Mouse (Mus musculus): ENCODE measurements around the gene Amz1. TPM values are rescaled to one million over a fixed set of nuclear protein-coding genes. Genes with fewer than 3 reads are reported as not detected.

Gene Amz1
- total and polyA plus RNA-seq, 3 experiments, result 0.52 to 1.6 (median 1.1) TPM

DNA sequence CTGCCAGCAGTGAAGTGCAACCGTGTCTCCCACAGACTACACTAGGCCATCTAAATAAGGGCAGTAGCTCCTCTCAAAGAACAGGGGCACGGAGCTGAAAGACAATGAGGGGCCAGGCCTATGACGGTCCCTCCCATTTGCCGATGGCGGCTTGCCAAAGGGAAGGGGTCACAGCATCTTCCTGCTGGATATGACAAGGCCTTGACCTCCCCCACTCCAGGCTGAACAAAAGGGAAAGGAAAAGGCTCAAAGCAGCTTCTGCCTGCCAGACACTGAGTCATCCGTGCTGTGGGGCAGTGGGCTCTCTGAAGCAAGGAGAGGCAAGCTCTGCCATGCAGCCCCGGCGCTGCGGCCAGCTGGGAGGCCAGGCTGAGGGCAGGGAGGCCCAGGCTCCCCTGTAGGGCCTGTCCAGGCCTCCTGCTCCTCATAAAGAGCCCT lies 43.8 kb downstream of the Amz1 start:
- peak; percentile 93 for DNase-seq

DNA sequence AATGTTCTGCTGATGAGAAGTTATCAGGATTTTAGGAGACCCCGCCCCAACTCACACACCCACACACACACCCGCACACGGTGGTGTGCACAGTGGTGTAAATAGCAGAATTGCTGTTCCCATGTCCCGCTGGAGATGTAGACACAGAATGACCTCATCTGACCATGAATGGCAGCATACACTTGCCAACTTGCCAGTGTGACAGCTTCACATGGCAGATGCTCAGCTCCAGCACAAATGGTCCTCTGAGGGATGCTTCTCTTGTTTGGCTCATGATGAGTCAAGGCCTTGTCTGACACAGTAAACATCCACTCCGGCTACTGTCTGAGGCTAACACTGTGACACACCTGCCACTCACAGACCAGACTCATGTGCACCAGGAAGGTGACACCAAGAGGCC lies 44.4 kb downstream of the Amz1 start:
- DNase-seq, result peak; percentile 79

DNA sequence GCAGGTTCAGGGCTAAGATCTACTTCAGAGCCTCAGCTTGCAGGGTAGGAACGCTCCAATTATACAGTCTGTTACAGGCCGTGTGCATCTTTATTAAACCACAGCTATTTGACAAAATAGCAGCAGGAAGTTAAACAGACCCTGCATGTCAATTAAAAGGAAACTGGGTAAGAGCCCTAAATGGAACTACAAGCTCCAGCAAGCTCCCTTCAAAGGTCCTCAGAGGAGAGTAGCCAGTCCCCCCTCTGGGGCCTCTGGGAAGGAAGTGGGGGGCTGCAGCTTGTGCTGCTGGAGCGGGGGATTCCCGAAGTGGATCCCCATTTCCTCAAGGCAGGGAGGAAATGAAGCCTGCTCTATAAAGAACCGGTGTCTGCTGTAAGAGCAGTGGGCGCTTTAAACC lies 47.7 kb downstream of the Amz1 start:
- DNase-seq, result no peak

DNA sequence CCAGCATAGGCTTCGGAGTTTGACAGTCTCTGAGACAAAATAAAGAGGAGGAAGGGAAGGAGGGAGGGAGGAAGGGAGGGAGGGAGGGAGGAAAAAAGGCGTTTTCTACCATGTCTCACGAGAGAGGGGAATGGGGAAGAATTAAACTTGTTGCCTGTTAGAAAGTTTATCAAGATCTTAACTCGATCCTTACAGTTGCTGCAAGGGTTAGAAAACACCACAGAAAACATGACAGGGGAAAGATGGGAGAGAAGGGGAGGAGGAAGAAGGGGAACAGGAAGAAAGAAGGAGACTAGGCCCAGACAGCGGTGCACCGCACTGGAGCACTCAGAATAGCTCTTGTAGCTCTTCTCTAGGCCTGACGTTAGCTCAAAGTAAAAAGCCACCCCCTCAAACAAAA lies 48.2 kb downstream of the Amz1 start:
- DNase-seq, result no peak

DNA sequence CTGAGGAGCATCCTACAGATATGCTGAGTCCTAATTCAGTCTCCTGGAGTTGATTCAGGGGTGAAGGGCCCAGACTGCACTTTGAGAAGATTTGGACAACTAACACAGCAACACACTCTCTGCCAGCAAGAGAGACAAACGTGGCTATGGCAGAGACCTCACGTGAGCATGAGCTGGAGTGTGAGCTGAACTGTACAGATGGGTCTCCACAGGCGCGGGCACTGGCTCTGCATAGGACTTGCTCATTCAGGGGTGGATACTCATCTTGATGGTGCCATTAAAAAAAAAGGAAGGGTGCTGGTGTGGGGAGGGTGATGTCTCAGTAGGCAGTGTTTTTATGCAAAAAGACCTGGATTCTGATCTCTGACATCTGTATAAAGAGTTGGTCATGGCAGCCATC lies 51.2 kb downstream of the Amz1 start:
- DNase-seq, result no peak

DNA sequence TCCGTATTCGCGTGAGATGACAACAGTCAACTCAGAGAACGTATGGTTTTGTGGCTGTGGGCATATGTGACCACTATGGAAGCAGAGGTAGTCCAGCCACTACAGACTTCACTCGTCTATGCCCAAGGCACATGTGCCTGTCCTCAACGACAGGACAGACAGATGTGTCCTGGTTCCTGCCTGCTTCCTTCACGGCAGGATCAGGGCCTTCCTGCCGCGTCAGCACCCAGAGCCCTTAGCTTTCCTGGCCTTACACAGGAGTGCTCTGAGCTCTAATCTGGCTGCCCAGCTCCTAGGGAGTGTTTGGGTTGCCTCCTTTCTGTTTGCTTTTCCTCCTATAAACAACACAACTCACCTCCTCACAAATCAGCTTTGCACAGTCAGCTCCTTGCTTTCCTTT lies 53.0 kb downstream of the Amz1 start:
- no peak for DNase-seq

DNA sequence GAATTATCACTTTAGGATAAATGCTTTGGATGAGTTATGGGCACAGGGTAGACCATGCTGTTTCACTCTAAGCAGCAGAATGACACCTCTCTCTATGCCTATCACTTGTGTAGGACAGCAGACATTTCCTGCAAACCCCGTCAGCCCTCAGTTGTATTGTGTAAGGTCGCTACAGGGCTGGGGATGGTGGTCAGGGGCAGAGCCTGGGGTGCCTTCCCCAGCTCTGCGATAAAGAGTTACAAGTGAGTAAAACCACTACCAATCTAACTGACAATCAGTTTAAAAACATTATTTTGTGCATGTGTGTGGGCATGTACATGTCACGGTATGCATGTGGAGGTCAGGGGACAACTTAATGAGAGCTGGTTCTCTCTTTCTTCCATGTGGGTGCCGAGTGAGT lies 57.2 kb downstream of the Amz1 start:
- no peak for DNase-seq

DNA sequence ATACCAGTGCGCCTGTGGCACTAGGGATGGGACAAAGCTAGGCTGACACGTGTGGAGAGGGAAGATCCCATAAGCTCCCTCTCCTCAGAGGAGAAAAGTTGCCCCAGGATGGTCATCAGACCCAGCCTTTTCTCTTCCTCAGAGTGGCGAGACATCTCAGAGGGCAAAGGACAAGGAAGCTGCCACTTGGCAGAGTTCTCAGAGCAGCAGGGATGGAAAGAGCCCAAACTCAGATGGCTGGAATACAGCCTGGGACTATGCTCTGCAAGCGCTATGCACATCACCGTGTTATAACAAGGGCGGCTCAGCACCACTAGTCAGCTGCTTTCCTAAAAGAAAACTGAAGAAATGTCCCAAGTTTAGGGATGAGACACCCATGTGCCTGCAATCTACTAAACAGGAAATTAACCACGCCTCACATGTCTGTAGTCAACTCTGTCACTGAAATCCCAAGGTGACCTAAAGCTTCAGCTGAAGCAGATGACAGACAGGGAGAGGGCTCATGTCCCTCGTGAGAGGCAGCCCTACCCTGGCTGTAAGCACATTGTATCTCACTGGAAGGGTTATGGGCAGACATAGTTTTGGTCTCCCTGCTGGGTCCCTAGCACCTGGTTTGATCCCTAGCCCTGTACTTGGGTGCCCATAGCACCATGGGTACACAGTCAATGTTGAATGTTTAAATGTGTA lies 58.1 kb downstream of the Amz1 start:
- no peak for DNase-seq

DNA sequence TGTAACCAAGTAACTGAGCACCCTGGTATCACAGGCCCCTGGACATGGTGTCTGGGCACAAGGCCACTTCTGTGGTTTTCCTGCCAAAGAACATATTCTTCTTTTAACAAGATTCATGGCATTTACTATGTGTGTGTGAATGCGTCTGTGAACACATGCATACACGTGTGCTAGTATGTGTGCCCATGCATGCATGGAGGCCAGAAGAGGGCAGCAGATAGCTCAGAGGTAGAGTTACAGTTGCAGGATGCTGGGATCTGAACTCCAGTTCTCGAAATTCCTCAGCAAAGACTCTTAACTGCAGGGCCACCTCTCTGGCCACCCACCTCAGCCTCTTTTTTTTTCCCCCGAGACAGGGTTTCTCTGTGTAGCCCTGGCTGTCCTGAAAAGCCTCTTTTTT lies 59.6 kb downstream of the Amz1 start:
- no peak for DNase-seq

DNA sequence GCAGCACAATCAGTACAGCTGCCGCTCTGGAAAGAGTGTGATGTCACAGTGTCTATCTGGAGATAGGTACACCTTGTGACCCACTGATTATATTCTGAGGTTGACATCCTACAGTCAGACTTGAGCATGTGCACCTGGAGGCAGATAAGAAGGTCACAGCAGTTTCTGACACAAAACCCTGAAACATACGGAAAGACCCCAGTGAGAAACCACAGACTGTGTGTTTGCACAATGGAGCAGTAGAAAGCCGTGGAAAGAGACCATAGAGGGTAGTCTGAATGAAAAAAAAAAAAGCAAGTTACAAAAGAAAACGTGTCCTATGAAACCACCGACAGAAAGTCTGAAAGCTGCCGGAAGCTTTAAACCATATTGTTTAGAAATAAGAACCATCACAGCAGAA lies 60.4 kb downstream of the Amz1 start:
- DNase-seq, result no peak

DNA sequence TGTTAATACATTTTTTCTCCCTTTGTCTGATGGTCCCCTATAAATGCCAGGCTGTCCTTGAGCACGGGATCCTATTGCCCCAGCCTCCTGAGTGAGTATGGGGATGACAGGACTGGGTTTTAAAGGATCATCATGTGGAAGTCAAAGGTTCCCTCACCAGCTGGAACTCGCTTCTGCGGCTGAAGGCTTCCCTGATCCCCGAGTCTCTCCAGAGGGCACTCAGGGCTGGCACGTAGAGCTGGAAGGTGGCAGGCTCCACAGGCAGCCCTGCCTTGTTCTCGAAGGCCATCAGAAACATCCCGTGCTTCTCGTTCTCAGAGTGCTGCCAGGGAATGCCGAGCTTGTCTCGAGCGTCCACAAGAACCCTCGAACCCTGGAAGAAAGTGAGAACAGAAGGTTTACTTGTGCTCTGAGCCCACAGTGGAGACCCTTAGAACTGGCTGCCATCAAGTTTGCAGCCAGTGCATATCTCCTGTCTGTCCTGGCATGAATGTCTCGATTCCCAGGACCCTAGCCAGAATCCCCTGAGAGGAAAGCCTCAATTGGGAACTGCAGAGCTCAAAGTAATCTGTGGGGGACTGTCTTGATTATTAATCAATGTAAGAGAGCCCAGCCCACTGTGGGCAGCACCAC lies 61.4 kb downstream of the Amz1 start:
- DNase-seq, result no peak

DNA sequence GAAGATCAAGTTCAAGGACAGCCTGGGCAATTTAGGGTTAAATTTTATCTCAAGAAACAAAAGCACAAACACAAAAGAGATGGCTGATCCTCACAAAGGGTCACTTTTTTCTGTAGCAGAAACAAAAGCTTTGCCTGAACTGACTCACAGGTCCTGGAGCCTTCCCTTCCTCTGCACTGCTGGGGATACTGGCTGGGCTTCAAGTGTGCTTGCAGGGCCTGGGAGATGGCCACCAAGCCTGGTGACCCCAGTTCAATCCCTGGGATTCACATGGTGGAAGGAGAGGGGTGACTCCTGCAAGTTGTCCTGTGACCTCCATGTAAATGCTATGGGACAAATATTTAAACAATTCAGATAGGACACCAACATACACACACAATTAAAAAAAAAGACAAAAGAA lies 65.6 kb downstream of the Amz1 start:
- no peak for DNase-seq

DNA sequence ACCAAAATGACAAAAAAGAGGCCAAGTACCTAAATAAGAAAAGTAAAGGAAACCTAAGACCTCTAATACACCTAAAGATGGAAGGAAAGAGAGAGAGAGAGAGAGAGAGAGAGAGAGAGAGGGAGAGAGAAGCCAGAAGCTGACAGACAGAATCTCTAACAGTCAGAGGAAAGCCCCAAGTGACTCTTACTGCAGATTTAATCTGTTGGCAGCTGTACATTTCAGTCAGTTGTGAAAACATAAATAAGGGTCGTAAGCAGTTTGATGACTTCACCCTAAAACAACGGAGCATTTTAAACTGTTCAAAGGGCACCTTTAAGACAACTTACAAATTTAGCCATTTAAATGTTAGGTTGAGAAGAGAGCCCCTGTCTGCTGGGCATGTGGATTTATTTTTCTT lies 66.5 kb downstream of the Amz1 start:
- DNase-seq, result no peak

DNA sequence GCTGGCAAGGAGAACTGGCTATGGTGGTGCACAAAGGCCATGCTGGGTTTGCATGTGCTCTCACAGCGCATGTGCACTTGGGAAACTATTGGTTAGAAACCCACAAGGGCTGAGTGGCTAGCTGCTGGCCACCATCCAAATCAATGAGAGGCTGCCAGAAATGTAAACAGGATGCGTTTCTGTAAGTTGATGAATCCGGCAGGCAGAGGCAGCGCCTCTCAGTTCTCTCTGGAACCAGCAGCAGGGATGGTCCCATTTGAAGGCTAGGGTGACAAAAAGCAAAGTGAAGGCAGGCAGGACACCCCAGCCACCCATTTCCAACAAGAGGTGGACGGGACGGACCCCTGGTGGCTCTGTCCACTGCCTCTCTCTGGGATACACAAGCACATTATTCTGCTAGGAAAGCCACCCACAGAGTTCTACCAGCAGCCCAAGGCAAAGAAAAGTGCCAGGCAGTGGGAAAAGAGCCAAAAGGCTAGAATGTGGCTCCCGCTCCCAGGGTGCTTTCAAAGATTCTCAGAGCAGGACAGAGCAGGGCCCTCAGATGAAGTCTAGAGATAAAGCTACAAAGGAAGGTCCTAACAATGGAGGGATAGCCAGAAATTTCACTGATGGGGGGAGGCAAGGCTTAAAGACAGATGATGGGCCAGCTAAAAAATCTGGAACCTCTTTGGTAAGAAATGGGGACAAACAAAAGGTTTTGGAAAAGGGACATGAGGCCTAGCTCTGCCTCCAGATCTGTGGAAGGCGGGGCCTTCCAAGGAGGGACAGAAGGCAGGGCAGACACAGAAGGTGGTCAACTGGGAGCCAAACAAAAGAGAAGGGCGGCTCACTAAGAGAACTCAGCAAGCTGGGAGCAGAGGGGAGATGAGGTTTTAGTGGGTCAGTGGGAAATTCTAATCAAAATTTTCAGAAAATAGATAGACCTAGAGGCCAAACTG lies 67.3 kb downstream of the Amz1 start:
- peak; percentile 65 for DNase-seq

DNA sequence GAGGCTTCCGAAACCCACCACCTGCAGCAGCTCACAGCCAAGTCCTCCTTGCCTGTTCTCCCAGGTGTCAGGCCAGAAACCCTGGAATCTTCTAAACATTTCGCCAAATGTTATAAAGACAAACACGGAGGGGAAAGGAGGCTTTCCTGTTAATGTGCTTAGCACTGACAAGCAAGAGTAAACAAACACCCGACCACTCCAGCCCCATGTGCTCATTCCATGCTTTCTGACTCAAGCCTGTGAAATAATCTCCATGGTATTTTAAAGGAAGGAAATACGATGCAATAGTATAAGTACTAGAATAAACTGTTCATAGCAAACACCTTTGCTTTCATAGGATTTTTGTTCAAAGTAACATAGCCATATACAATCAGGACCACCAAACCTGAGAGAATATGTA lies 68.3 kb downstream of the Amz1 start:
- no peak for DNase-seq

DNA sequence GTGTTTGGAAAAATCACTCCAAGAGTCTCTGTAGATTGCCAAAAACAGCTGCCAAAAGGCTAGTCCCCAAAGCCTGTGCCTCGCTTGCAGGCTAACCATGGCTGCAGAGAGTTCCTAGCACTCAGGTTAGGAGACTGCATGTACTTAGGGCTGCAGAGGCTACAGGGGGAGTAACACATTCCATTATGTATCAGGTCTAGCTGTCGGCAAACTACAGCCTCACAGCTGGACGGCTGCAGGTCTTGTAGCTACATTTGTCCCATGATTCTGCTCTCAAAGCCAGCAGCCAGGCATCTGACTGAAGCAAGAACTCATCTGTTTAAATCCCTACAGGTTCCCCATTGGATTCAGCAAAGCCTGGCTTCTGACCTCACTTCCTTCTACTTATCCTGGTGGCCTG lies 70.8 kb downstream of the Amz1 start:
- no peak for DNase-seq

DNA sequence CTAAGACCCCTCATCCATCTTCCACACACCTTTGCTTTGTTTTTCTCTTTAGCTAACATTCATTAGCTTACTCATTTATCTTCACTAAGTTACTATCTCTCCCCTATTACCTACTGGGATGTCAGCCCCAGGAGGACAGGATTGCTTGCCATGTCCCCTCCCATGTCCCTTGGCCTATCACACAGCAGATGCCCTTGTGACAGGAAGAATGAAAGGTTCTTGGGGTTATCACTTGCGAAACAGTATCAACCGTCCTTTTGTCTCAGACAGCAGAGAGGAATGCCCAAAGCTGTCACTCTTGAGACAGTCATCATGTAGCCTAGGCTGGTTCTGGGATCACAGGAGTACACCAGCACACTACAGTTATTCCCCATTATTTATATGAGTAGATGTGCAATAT lies 71.2 kb downstream of the Amz1 start:
- DNase-seq, result no peak

DNA sequence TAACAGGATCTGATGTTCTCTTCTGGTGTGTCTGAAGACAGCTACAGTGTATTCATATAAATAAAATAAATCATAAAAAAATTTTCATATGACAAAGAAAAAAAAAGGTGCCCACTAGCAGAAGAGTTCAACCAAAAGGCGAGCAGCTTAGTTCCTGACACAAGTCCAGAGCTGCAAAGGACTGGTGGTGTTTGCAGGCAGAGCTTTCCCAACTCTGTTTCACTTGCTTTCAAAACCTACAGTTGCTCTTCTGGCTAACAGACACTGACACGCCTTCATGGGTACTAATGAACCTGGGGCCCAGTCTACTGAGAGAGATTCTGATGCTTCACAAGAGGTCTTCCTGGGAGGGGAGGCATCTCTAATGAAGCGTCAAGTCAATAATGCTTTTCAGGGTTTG lies 72.1 kb downstream of the Amz1 start:
- no peak for DNase-seq

DNA sequence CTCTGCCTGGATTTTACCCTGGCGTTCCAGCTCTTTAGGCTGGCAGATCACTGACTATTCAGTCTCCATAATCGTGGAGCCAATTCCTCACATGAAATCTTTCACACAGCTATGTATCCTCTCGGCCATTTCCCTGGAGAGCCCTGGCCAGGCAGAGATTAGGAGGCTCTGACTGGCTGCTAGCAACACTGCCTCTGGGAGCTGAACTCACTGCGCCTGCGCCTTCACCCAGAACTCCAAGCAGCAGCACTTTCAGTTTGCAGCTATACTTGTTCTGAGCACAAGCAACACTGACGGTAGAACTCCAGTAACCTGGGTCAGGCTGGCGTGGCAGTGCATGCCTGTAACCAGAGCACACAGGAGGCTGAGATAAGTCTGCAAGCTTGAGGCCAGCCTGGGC lies 74.2 kb downstream of the Amz1 start:
- DNase-seq, result peak; percentile 58

DNA sequence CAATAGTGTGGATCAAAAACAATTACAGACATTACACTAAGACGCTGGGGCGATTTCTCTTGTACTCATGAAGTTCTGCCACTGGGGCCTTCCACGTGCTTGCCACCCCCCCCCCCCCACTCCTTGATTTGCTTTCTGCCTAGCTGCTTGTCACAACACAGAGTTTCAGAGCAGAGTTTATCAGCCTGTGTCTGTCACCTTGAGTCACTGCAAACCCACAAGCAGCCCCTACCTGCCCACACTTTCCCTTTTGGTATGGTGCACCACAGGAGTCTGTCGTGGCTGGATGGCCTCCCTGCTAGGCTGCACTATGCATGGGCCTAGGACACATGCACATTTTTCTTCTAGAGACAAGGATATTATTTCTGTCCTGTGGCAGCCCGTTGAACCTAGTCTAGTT lies 74.8 kb downstream of the Amz1 start:
- DNase-seq, result peak; percentile 38

DNA sequence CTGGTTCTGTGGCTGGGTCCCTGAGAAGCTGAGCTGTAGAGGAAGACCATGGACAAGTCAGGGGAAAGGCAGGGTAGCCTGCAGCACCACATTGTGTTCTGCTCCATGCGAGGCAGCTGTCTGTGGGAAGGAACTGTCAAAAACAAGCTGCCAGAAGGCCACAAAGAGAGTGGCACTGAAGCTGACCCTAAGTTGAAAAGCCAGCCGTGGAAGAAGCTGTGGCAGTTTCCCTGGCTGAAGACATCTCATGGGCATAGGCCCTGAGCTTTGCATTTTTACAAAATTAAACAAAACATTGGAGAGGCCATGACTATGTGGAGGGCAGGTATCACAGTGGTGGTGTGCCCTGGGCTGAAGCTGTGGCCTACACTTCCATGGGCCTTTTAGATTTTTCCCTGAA lies 75.3 kb downstream of the Amz1 start:
- DNase-seq, result peak; percentile 50

DNA sequence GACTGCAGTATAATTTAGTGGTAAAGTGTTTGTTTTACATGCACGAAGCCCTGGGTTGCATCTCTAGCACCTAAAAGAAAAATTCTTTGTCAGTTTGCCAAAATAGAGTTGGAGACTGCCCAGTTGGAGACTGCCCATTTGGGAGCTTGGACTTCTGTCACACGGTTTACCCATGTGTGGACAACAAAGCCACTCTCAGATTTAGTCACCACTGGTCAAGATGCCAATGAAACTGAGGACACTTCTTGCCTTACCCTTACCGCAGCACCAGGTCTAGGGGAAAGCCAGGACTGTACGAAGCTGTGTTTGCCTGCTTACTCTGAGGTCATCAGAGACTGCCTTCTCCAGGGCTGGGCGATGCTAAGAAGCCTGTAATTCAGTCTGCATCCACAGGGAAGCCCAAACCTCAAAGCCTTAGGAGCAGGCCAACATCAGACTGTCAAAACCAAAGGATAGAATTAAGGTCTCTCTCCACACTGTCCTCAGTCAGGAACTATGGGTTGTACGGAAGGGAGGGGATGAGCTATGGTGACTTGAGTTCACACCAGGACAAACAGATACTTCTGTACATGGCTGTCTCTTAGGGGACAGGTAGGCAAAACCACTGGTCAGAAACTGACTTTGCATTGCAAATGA lies 76.5 kb downstream of the Amz1 start:
- DNase-seq, result peak; percentile 58

DNA sequence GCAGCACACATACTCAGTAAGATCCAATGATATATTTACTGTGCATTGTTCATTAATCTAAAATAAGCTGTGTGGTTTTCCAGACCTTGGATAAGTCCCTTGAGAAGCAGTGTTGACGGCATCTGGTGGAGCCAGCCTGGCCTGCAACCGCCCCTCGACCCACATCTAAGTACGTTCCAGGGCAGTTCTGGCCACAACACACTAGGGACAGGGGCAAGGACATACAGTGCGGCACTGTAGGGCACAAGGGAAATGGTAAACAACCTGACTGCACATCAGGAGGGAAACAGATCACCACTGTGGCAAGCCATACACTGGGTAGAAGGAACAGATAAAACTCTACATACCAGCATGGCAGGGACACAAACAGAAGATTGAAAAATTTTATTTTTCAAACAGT lies 77.9 kb downstream of the Amz1 start:
- no peak for DNase-seq
